Comparison of ENCODE assay signal across 9 mouse cellular contexts in genomic region chr11:115723231-115723630, GRCm38 (mm10). TPM values are rescaled to one million over a fixed set of nuclear protein-coding genes. Genes with fewer than 3 reads are reported as not detected.
DNase-seq lines count a peak whose midpoint lies in the region; ATAC-seq and TF ChIP-seq lines count a peak whose summit lies in the region.
"Had no signal": no experiment of that assay in that cellular context is flagged by ENCODE, and none has a peak within 500 bp of the region (broad histone marks: within the 10 kb centered on the region; RNA-seq: fewer than 3 reads in every experiment).

No protein-coding gene starts in this region.

- no peaks in the 10 kb centered on the region for H3K27me3 ChIP-seq in heart, postnatal 0 days (ENCODE audit: control insufficient read depth, insufficient read depth, low read length)
- no peaks in the 10 kb centered on the region for H3K27me3 ChIP-seq in lung, embryonic 16.5 days (ENCODE audit: control insufficient read depth, insufficient read depth, low read depth, low read length)
- H3K27me3 ChIP-seq in stomach, postnatal 0 days (ENCODE audit: control insufficient read depth, insufficient read depth, low read length), result no peaks in the 10 kb centered on the region
- no peaks in the 10 kb centered on the region for H3K27me3 ChIP-seq in midbrain, embryonic 14.5 days (ENCODE audit: control insufficient read depth, insufficient read depth, low read length)

- peak overlapping the region; percentile 58 for H3K27ac ChIP-seq in heart, postnatal 0 days (ENCODE audit: low read depth)
- peak overlapping the region; percentile 35 for H3K27ac ChIP-seq in lung, embryonic 16.5 days (ENCODE audit: low read length)
- H3K27ac ChIP-seq in stomach, postnatal 0 days (replicated peaks), result peak overlapping the region; percentile 65
- H3K27ac ChIP-seq in midbrain, embryonic 14.5 days (replicated peaks; ENCODE audit: low read depth, low read length), result no peak overlapping the region

- no peaks in the 10 kb centered on the region for H3K4me1 ChIP-seq in heart, postnatal 0 days (ENCODE audit: control insufficient read depth, insufficient read depth)
- no peaks in the 10 kb centered on the region for H3K4me1 ChIP-seq in lung, embryonic 16.5 days (replicated peaks; ENCODE audit: control insufficient read depth, insufficient read depth, low read length)
- H3K4me1 ChIP-seq in stomach, postnatal 0 days (replicated peaks; ENCODE audit: control insufficient read depth, insufficient read depth), result no peaks in the 10 kb centered on the region
- H3K4me1 ChIP-seq in midbrain, embryonic 14.5 days (ENCODE audit: control insufficient read depth, insufficient read depth, low read length), result no peaks in the 10 kb centered on the region

- no peak for TF ChIP-seq CTCF in heart, postnatal 0 days (IDR thresholded peaks at IDR 0.05; ENCODE audit: low read depth)
- no peak for TF ChIP-seq CTCF in stomach, postnatal 0 days (IDR thresholded peaks at IDR 0.05; ENCODE audit: low read depth)

- H3K4me2 ChIP-seq in heart, postnatal 0 days (ENCODE audit: low read depth, low read length), result no peak overlapping the region; the same call in 1 of the 2 replicates
- H3K4me2 ChIP-seq in lung, embryonic 16.5 days (ENCODE audit: low read depth, low read length), result no peak overlapping the region
- H3K4me2 ChIP-seq in stomach, postnatal 0 days (replicated peaks; ENCODE audit: low read depth), result no peak overlapping the region
- H3K4me2 ChIP-seq in midbrain, embryonic 14.5 days (ENCODE audit: low read length), result no peak overlapping the region

- no peak overlapping the region for H3K4me3 ChIP-seq in heart, postnatal 0 days (ENCODE audit: low read depth, low read length)
- H3K4me3 ChIP-seq in lung, embryonic 16.5 days (ENCODE audit: low read length), result no peak overlapping the region
- no peak overlapping the region for H3K4me3 ChIP-seq in stomach, postnatal 0 days (ENCODE audit: low read depth, low read length)
- H3K4me3 ChIP-seq in midbrain, embryonic 14.5 days (replicated peaks; ENCODE audit: low read depth, low read length), result no peak overlapping the region
- H3K4me3 ChIP-seq: erythroblast, embryonic 14.5 days had no signal

- 58% methylated on average over 2 of the region's 2 CpGs for whole genome bisulfite sequencing in heart, postnatal 0 days
- 83% methylated on average over 2 of the region's 2 CpGs for WGBS in lung, embryonic 16.5 days
- WGBS in stomach, postnatal 0 days, result 74% methylated on average over 2 of the region's 2 CpGs
- 76% methylated on average over 2 of the region's 2 CpGs for WGBS in midbrain, embryonic 14.5 days

- no peaks in the 10 kb centered on the region for H3K9me3 ChIP-seq in heart, postnatal 0 days (replicated peaks; ENCODE audit: control insufficient read depth, low read length)
- no peaks in the 10 kb centered on the region for H3K9me3 ChIP-seq in lung, embryonic 16.5 days (ENCODE audit: control insufficient read depth, low read length)
- no peaks in the 10 kb centered on the region for H3K9me3 ChIP-seq in stomach, postnatal 0 days (ENCODE audit: control insufficient read depth, low read length)
- H3K9me3 ChIP-seq in midbrain, embryonic 14.5 days (ENCODE audit: control insufficient read depth, low read length), result no peaks in the 10 kb centered on the region

- no peaks in the 10 kb centered on the region for H3K36me3 ChIP-seq in heart, postnatal 0 days (replicated peaks; ENCODE audit: control insufficient read depth, insufficient read depth, low read length)
- H3K36me3 ChIP-seq in lung, embryonic 16.5 days (ENCODE audit: control insufficient read depth, insufficient read depth, low read length), result no peaks in the 10 kb centered on the region
- H3K36me3 ChIP-seq in stomach, postnatal 0 days (ENCODE audit: control insufficient read depth, insufficient read depth, low read length), result no peaks in the 10 kb centered on the region
- H3K36me3 ChIP-seq in midbrain, embryonic 14.5 days (ENCODE audit: control insufficient read depth, insufficient read depth, low read length), result no peaks in the 10 kb centered on the region

- DNase-seq in cerebellum, adult 11-12 months, result peak; percentile 9
- no peak for DNase-seq in cerebellum, postnatal 4 days (ENCODE audit: low spot score in 2 of 2)
- no peak for DNase-seq in heart, postnatal 0 days (ENCODE audit: low spot score)
- DNase-seq in heart, adult 11 months, result no peak
- no peak for DNase-seq in lung, postnatal 10 days
- no peak for DNase-seq in stomach, postnatal 0 days (ENCODE audit: low spot score)
- no peak for DNase-seq in midbrain, embryonic 14.5 days

- no peak for ATAC-seq in heart, postnatal 0 days (ENCODE audit: insufficient read depth, low read depth)
- no peak for ATAC-seq in lung, embryonic 16.5 days (ENCODE audit: low read depth)
- no peak for ATAC-seq in stomach, postnatal 0 days (ENCODE audit: low FRiP score, low TSS enrichment)
- no peak for ATAC-seq in midbrain, embryonic 14.5 days (ENCODE audit: low FRiP score, low TSS enrichment)

- H3K9ac ChIP-seq in heart, postnatal 0 days (replicated peaks; ENCODE audit: low read depth, low read length), result no peak overlapping the region
- no peak overlapping the region for H3K9ac ChIP-seq in lung, embryonic 16.5 days (ENCODE audit: low read length)
- H3K9ac ChIP-seq in stomach, postnatal 0 days (ENCODE audit: low read length), result peak overlapping the region; percentile 23; the same call in 1 of the 2 replicates
- H3K9ac ChIP-seq in midbrain, embryonic 14.5 days (replicated peaks; ENCODE audit: low read length), result no peak overlapping the region

- no peak for TF ChIP-seq EP300 in heart, postnatal 0 days (IDR thresholded peaks at IDR 0.05; ENCODE audit: low read depth)
- no peak for TF ChIP-seq EP300 in stomach, postnatal 0 days (optimal IDR thresholded peaks at IDR 0.05)

RNA-seq across cellular contexts. Expression of gene Grb2, which starts 14.8 kb away (rescaled TPM):
- 48.6 and 126 TPM in 2 replicates for total RNA-seq in heart, postnatal 0 days (2014; rRNA removed; ENCODE audit: low replicate concordance)
- polyA plus RNA-seq in heart, postnatal 0 days (2015; fragmentation: Nextera tagmentation; extraction: Ambion mirVana), result 96.9 and 116 TPM in 2 replicates
- polyA plus RNA-seq in lung, embryonic 16.5 days (2015; fragmentation: Nextera tagmentation; extraction: Ambion mirVana), result 81.0 and 82.7 TPM in 2 replicates
- 54.2 and 58.8 TPM in 2 replicates for polyA plus RNA-seq in stomach, postnatal 0 days (2015; fragmentation: Nextera tagmentation; extraction: Ambion mirVana)
- polyA plus RNA-seq in midbrain, embryonic 14.5 days (2014; fragmentation: Nextera tagmentation; extraction: Ambion mirVana), result 113 and 135 TPM in 2 replicates

RNA-seq across cellular contexts. Expression of gene Tmem94, which starts 42.0 kb away (rescaled TPM):
- 56.9 and 65.0 TPM in 2 replicates for total RNA-seq in heart, postnatal 0 days (2014; rRNA removed; ENCODE audit: low replicate concordance)
- 32.5 and 34.0 TPM in 2 replicates for polyA plus RNA-seq in heart, postnatal 0 days (2015; fragmentation: Nextera tagmentation; extraction: Ambion mirVana)
- polyA plus RNA-seq in lung, embryonic 16.5 days (2015; fragmentation: Nextera tagmentation; extraction: Ambion mirVana), result 28.2 and 29.1 TPM in 2 replicates
- polyA plus RNA-seq in stomach, postnatal 0 days (2015; fragmentation: Nextera tagmentation; extraction: Ambion mirVana), result 8.2 and 10.0 TPM in 2 replicates
- 15.2 and 20.9 TPM in 2 replicates for polyA plus RNA-seq in midbrain, embryonic 14.5 days (2014; fragmentation: Nextera tagmentation; extraction: Ambion mirVana)
